Mouse (Mus musculus): Measurements from ENCODE around the gene Atp8b3. TPM values are rescaled to one million over a fixed set of nuclear protein-coding genes. Genes with fewer than 3 reads are reported as not detected.

The Atp8b3 gene
- total RNA-seq, 2 experiments from 2014 or later: 0.20 to 0.27 TPM

- intact Hi-C loops (cut with DNase I): no loop called here
- no peak for DNase-seq (ENCODE audit: low spot score in 2 of 2)
Measured at GRCm38 (mm10) chr10:80570419-80570818, 31.5 kb upstream of the Atp8b3 start.

GRCm38 (mm10) chr10:80569664-80570066 lies 30.7 kb upstream of the Atp8b3 start:
- DNase-seq (ENCODE audit: low spot score in 2 of 2): no peak
- intact Hi-C loops (cut with DNase I): loop anchor here (5.0 kb wide), 1 partner anchor 118 kb away; no protein-coding TSS in a partner anchor

GRCm38 (mm10) chr10:80568876-80569275 lies 30.0 kb upstream of the Atp8b3 start:
- intact Hi-C loops (cut with DNase I): loop anchor here (5.0 kb wide), 1 partner anchor 118 kb away; no protein-coding TSS in a partner anchor
- DNase-seq (ENCODE audit: low spot score in 2 of 2): no peak

- intact Hi-C loops (cut with DNase I): loop anchor here (1.0 to 5.0 kb wide), 2 partner anchors 11 to 121 kb away; partner anchors contain the start of gene Klf16
- peak; percentile 85 for DNase-seq (ENCODE audit: low spot score in 2 of 2)
Measured at GRCm38 (mm10) chr10:80566375-80567092, 27.6 kb upstream of the Atp8b3 start.

GRCm38 (mm10) chr10:80561116-80561944 lies 22.4 kb upstream of the Atp8b3 start, which contains the start of gene Rexo1:
Gene Rexo1, minus strand, starts transcription at chr10:80561560.
- intact Hi-C loops (cut with DNase I): loop anchor here (1.0 kb wide), 1 partner anchor 115 kb away; no protein-coding TSS in a partner anchor
- peak; percentile 93 to 95 for DNase-seq (ENCODE audit: low spot score in 2 of 2)

- DNase-seq (ENCODE audit: low spot score in 2 of 2): no peak
- intact Hi-C loops (cut with DNase I): loop anchor here (1.0 kb wide), 1 partner anchor 114 kb away; no protein-coding TSS in a partner anchor
Measured at GRCm38 (mm10) chr10:80560621-80561020, 21.7 kb upstream of the Atp8b3 start.

- no peak for DNase-seq (ENCODE audit: low spot score in 2 of 2)
- intact Hi-C loops (cut with DNase I): no loop called here
Measured at GRCm38 (mm10) chr10:80559431-80559830, 20.5 kb upstream of the Atp8b3 start.

- intact Hi-C loops (cut with DNase I): no loop called here
- DNase-seq (ENCODE audit: low spot score in 2 of 2): peak; percentile 55 to 64
Measured at GRCm38 (mm10) chr10:80557346-80557965, 18.5 kb upstream of the Atp8b3 start.

- intact Hi-C loops (cut with DNase I): no loop called here
Measured at GRCm38 (mm10) chr10:80553997-80554396, 15.1 kb upstream of the Atp8b3 start.

GRCm38 (mm10) chr10:80553575-80553974 lies 14.7 kb upstream of the Atp8b3 start:
- intact Hi-C loops (cut with DNase I): no loop called here
- no peak for DNase-seq (ENCODE audit: low spot score in 2 of 2)

More at GRCm38 (mm10) chr10:80553997-80554396, 15.1 kb upstream of the Atp8b3 start:
- DNase-seq (ENCODE audit: low spot score in 2 of 2): no peak

- no peak for DNase-seq (ENCODE audit: low spot score in 2 of 2)
- intact Hi-C loops (cut with DNase I): no loop called here
Measured at GRCm38 (mm10) chr10:80552364-80552763, 13.4 kb upstream of the Atp8b3 start.

GRCm38 (mm10) chr10:80549279-80549678 lies 10.4 kb upstream of the Atp8b3 start:
- DNase-seq (ENCODE audit: low spot score in 2 of 2): no peak
- intact Hi-C loops (cut with DNase I): loop anchor here (5.0 kb wide), 1 partner anchor 102 kb away; no protein-coding TSS in a partner anchor

- peak; percentile 47 to 54 for DNase-seq (ENCODE audit: low spot score in 2 of 2)
- intact Hi-C loops (cut with DNase I): loop anchor here (5.0 kb wide), 1 partner anchor 101 kb away; no protein-coding TSS in a partner anchor
Measured at GRCm38 (mm10) chr10:80548428-80549006, 9.6 kb upstream of the Atp8b3 start.

GRCm38 (mm10) chr10:80547539-80547938 lies 8.6 kb upstream of the Atp8b3 start:
- DNase-seq (ENCODE audit: low spot score in 2 of 2): no peak
- intact Hi-C loops (cut with DNase I): loop anchor here (5.0 kb wide), 1 partner anchor 100 kb away; no protein-coding TSS in a partner anchor

GRCm38 (mm10) chr10:80546945-80547344 lies 8.0 kb upstream of the Atp8b3 start:
- no peak for DNase-seq (ENCODE audit: low spot score in 2 of 2)
- intact Hi-C loops (cut with DNase I): loop anchor here (5.0 kb wide), 1 partner anchor 100 kb away; no protein-coding TSS in a partner anchor

- DNase-seq (ENCODE audit: low spot score in 2 of 2): no peak
- intact Hi-C loops (cut with DNase I): loop anchor here (5.0 kb wide), 1 partner anchor 98 kb away; no protein-coding TSS in a partner anchor
Measured at GRCm38 (mm10) chr10:80545590-80545989, 6.7 kb upstream of the Atp8b3 start.

- intact Hi-C loops (cut with DNase I): no loop called here
- DNase-seq (ENCODE audit: low spot score in 2 of 2): no peak
Measured at GRCm38 (mm10) chr10:80543873-80544272, 4.9 kb upstream of the Atp8b3 start.

GRCm38 (mm10) chr10:80539493-80539892 lies 569 bp upstream of the Atp8b3 start:
- intact Hi-C loops (cut with DNase I): no loop called here

GRCm38 (mm10) chr10:80538180-80538579 lies 744 bp downstream of the Atp8b3 start:
- DNase-seq (ENCODE audit: low spot score in 2 of 2): no peak
- intact Hi-C loops (cut with DNase I): no loop called here

More at GRCm38 (mm10) chr10:80539493-80539892, 569 bp upstream of the Atp8b3 start:
- DNase-seq (ENCODE audit: low spot score in 2 of 2): no peak
